Mouse (Mus musculus): ENCODE data around the gene Mylip.

DNA sequence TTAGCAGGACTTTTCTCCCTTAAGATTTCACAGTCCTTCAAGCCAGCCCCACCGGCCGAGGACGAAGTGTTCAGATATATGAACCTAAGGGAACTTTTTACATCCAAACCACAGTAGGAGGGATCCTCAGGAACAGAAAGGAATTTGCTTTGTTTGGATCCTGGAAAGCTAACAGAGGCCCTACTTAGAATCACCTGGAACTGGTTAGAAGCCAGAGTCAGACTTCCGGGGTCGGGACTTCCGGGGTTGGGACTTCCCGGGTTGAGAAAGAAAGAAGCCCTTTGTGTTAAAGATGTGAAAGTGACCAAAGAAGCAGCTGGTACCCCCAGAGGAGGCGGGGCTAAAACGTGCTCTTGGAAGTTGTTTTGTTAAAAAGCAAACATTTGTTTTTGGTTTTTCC is 24.5 kb downstream of the Mylip start:
- TF ChIP-seq GATA1 (IDR thresholded peaks at IDR 0.05; ENCODE audit: low read length) (no peak), TAL1 (IDR thresholded peaks at IDR 0.05; ENCODE audit: low read length) (no peak)

All from erythroblast, embryonic 14.5 days (primary cell).